Mouse (Mus musculus) forebrain, embryonic 16.5 days (tissue): ENCODE results near the gene Stk10. TPM values are rescaled to one million over a fixed set of nuclear protein-coding genes. Genes with fewer than 3 reads are reported as not detected.
"Not testable (repeated sequence)": the region's sequence is repeated elsewhere in the genome, so short reads cannot be mapped to it uniquely, and the experiment has no call there.

Source experiments
- ATAC-seq: fragments of 200-750 bp; cut with Nextera tagmentation; 2 replicates; pipeline ENCODE4 v1.8.0; 2017; ENCODE audit warnings: mild to moderate bottlenecking, moderate library complexity
- H3K27ac ChIP-seq: fragments of 300-500 bp; sonication (generic); 2 replicates; pipeline ENCODE4 v1.5.1; 2014; ENCODE audit warnings: low read length, control low read depth
- H3K27me3 ChIP-seq: fragments of 300-500 bp; sonication (generic); replicated peaks from 2 replicates; pipeline ENCODE4 v1.6.1; 2014; ENCODE audit warnings: low read length; ENCODE audit not compliant: control insufficient read depth, insufficient read depth
- H3K36me3 ChIP-seq: fragments of 300-500 bp; sonication (generic); 2 replicates; pipeline ENCODE4 v1.6.1; 2014; ENCODE audit not compliant: control insufficient read depth, insufficient read depth
- H3K4me1 ChIP-seq: fragments of 300-500 bp; sonication (generic); replicated peaks from 2 replicates; pipeline ENCODE4 v1.6.1; 2014; ENCODE audit warnings: low read length; ENCODE audit not compliant: control insufficient read depth, insufficient read depth
- H3K4me2 ChIP-seq: fragments of 300-500 bp; sonication (generic); 2 replicates; pipeline ENCODE4 v1.6.1; 2014; ENCODE audit warnings: mild to moderate bottlenecking, low read length, control low read depth
- H3K4me3 ChIP-seq: fragments of 300-500 bp; sonication (generic); replicated peaks from 2 replicates; pipeline ENCODE4 v1.5.1; 2014; ENCODE audit warnings: mild to moderate bottlenecking, low read length, control low read depth
- H3K9ac ChIP-seq: fragments of 300-500 bp; sonication (generic); replicated peaks from 2 replicates; pipeline ENCODE4 v1.6.1; 2014; ENCODE audit warnings: low read depth, low read length, control low read depth
- H3K9me3 ChIP-seq: fragments of 300-500 bp; sonication (generic); 2 replicates; pipeline ENCODE4 v1.6.1; 2016; ENCODE audit warnings: low read length; ENCODE audit not compliant: control insufficient read depth
- WGBS: fragments of 180-500 bp; shearing (Covaris S2); extraction: QIAGEN DNeasy Blood & Tissue Kit; methylation state at CpG from one replicate; pipeline ENCODE4 v1.1.7; 2014; 5-methylcytosine and 5-hydroxymethylcytosine counted together
- polyA plus RNA-seq: library from polyadenylated mRNA; unstranded; fragments of >200 nt; fragmentation: Nextera tagmentation; extraction: Ambion mirVana; gene quantifications from 2 replicates; pipeline ENCODE4 v1.2.1, GENCODE M21; 2015

Stk10 gene
- polyA plus RNA-seq, 1 experiment from 2014 or later = 2.8 TPM

GRCm38 (mm10) chr11:32498757-32499535 is 34.2 kb upstream of the Stk10 start:
- Histone ChIP-seq H3K4me1 (peaks cover 10% of the 10 kb centered on the region), H3K9ac (no peak overlapping the region), H3K27me3 (no peaks in the 10 kb centered on the region), H3K4me2 (no peak overlapping the region), H3K9me3 (no peaks in the 10 kb centered on the region), H3K36me3 (no peaks in the 10 kb centered on the region), H3K4me3 (no peak overlapping the region), H3K27ac (no peak overlapping the region)
- peak; percentile 58; the same call in 1 of the 2 replicates for ATAC-seq
- 58% methylated on average over 7 of the region's 7 CpGs for WGBS

DNA sequence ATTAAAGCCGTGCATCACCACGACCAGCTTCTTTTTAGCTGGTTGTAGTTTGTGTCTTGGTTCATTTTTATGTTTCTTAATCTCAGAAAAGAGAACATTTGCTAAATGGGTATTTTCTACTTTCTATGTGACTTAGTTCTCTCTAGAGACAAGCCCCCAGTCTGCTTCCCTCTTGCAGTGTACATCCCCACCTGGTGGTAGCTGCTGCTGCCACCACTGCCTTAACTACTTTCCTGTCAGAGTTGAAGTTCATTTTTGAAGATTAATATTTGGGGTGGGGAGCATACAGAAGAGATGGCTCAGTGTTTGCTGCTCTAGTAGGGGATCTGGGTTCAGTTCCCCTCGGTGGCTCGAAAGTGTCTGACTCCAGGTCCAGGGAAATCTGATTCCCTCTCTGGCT is 33.2 kb upstream of the Stk10 start:
- no peak overlapping the region for H3K9ac ChIP-seq
- no peaks in the 10 kb centered on the region for H3K36me3 ChIP-seq
- no peak overlapping the region for H3K4me2 ChIP-seq
- no peak overlapping the region for H3K4me3 ChIP-seq
- H3K27me3 ChIP-seq = no peaks in the 10 kb centered on the region
- no peak overlapping the region for H3K27ac ChIP-seq
- ATAC-seq = no peak
- H3K9me3 ChIP-seq = no peaks in the 10 kb centered on the region
- H3K4me1 ChIP-seq = peaks cover 10% of the 10 kb centered on the region
- 94% methylated on average over 4 of the region's 4 CpGs for WGBS

DNA sequence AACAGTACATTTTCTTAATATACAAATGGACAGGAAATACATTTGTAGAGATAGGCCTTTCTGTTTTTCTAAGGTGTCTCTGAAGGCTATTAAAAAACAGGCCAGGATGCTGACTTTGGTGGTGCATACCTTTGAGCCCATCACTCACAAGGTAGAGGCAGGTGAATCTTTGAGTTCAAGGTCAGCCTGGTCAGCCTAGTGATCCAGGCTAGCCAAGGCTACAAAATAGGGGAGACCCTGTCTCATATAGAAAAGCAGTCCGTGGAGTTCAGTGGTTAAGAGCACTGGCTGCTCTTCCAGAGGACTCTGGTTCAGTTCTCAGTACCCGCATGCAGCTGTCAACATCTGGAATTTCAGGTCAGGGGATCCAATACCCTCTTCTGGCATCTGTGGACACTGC is 29.4 kb upstream of the Stk10 start:
- 96% methylated on average over 2 of the region's 2 CpGs for WGBS
- Histone ChIP-seq H3K27ac (no peak overlapping the region), H3K9me3 (no peaks in the 10 kb centered on the region), H3K4me3 (no peak overlapping the region), H3K4me2 (no peak overlapping the region), H3K27me3 (no peaks in the 10 kb centered on the region), H3K36me3 (no peaks in the 10 kb centered on the region), H3K4me1 (peaks cover 4% of the 10 kb centered on the region), H3K9ac (no peak overlapping the region)
- ATAC-seq = no peak

DNA sequence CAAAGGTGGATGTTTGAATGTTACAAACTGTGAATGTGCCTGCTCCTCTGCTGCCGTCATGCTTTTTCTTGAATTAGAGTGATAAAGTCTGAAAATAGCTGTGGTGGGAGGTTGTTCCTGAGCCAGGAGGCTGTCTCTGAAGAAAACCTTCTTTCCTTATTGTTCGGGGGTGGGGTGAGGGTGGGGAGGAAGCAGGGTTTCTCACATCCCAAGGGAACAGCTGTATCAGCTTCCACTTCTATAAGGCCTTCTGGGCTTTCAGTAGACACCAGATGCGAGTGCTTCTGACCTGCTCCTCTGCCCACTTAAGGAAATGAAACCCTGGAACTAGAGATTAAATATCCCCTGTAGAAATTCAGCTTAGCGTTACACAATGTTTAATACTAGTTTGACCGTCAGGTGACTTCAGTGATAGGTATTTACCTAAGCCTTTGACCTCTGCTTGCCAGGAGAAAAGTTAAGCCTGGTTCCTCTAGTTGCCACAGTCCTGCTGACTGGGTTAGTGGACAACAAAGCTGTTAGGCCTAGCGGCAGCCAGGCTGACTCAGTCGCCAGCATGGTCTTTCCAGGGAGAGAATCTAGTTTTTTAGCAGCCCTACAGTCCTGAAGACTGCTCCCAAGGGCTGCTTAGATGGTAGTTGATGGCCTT is 27.9 kb upstream of the Stk10 start:
- Histone ChIP-seq H3K9ac (no peak overlapping the region), H3K9me3 (no peaks in the 10 kb centered on the region), H3K4me1 (no peaks in the 10 kb centered on the region), H3K4me2 (no peak overlapping the region), H3K4me3 (no peak overlapping the region), H3K27ac (no peak overlapping the region), H3K27me3 (no peaks in the 10 kb centered on the region), H3K36me3 (no peaks in the 10 kb centered on the region)
- ATAC-seq = no peak
- WGBS = 85% methylated on average over 7 of the region's 7 CpGs

GRCm38 (mm10) chr11:32510930-32511329 is 22.2 kb upstream of the Stk10 start:
- Histone ChIP-seq H3K4me2 (no peak overlapping the region), H3K27me3 (no peaks in the 10 kb centered on the region), H3K9me3 (no peaks in the 10 kb centered on the region), H3K27ac (no peak overlapping the region), H3K9ac (no peak overlapping the region), H3K4me3 (no peak overlapping the region), H3K36me3 (peaks cover under 1% of the 10 kb centered on the region; the same call in 1 of the 2 replicates), H3K4me1 (peaks cover under 1% of the 10 kb centered on the region; the same call in 1 of the 2 replicates)
- ATAC-seq = no peak
- WGBS = 70% methylated on average over 1 of the region's 1 CpGs

- H3K4me1 ChIP-seq, H3K9ac ChIP-seq, H3K27me3 ChIP-seq, H3K4me3 ChIP-seq, ATAC-seq, H3K27ac ChIP-seq, H3K36me3 ChIP-seq, H3K4me2 ChIP-seq, H3K9me3 ChIP-seq: not testable (repeated sequence)
- 96% methylated on average over 4 of the region's 5 CpGs for WGBS
These were observed 18.3 kb upstream of the Stk10 start for GRCm38 (mm10) chr11:32514853-32515252.

GRCm38 (mm10) chr11:32516091-32516490 is 17.0 kb upstream of the Stk10 start:
- Histone ChIP-seq H3K27me3 (no peaks in the 10 kb centered on the region), H3K4me3 (no peak overlapping the region), H3K4me1 (peaks cover 9% of the 10 kb centered on the region), H3K27ac (no peak overlapping the region; the same call in 1 of the 2 replicates), H3K36me3 (peaks cover 9% of the 10 kb centered on the region), H3K9ac (no peak overlapping the region), H3K4me2 (no peak overlapping the region), H3K9me3 (no peaks in the 10 kb centered on the region)
- WGBS = 75% methylated on average over 12 of the region's 12 CpGs
- no peak for ATAC-seq

DNA sequence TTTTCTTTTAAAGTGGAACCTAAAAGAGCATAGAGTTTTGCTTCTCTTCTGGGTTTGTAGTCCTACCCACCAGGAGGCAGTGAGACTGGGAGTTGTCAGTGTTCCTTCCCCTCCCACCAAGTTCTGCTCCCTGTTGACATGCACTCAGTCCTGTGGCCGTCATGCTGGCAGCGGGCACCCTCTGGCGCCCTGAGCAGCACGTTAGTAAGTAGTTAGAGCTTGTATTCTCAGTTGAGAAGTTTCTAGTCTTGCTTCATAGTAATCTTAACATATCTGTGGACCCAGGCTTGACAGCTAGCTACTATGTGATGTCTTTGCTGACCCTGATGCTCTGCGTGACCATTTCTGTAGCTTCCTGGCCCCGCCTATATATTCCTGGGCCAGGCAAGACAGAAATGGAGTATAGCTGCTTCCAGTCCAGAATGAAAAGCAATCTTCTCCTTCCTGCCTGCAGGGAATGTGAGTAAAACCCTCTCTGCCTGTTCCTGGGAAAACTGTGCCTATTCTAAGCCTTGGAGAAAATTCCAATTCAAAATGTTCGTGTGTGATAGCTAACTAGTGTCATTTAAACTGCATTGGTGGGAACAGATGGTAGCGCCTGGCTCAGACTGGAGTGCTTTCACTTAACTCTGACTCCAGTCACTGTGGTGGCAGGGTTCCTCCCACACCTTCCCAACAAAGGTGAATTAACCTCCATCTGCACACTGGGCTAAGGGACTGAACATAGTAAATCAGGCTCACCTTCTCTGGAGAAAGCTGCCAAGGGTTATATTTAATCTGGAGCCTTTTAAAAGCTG is 16.0 kb upstream of the Stk10 start:
- peak; percentile 73 for ATAC-seq
- H3K4me3 ChIP-seq = no peak overlapping the region
- peaks cover 9% of the 10 kb centered on the region for H3K36me3 ChIP-seq
- H3K9me3 ChIP-seq = no peaks in the 10 kb centered on the region
- no peaks in the 10 kb centered on the region for H3K27me3 ChIP-seq
- no peak overlapping the region for H3K9ac ChIP-seq
- H3K4me1 ChIP-seq = peaks cover 9% of the 10 kb centered on the region
- no peak overlapping the region for H3K4me2 ChIP-seq
- peak overlapping the region; percentile 78 for H3K27ac ChIP-seq
- 72% methylated on average over 8 of the region's 8 CpGs for WGBS

DNA sequence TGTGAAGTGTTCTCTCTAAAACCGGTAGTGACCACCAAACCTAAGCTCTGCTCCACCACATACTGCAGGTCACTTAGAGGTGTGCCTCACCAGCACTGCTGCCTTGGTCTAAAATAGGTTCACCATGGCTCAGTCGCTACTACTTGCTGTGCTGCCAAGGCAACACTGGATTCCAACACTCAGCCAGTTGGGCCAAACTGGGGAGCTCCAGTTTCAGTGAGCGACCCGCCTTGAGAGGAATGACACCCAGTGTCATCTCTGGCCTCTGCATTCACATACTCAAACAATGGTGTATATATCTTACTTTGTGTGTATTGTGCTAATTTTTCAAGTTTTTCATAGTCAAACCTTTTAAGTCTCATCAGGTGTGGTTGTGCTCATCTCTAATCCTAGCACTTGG is 14.3 kb upstream of the Stk10 start:
- WGBS = 94% methylated on average over 4 of the region's 4 CpGs
- H3K4me2 ChIP-seq = no peak overlapping the region
- ATAC-seq = no peak

More for the DNA sequence above, 14.3 kb upstream of the Stk10 start:
- Histone ChIP-seq H3K9me3 (no peaks in the 10 kb centered on the region), H3K27ac (no peak overlapping the region), H3K9ac (no peak overlapping the region), H3K4me1 (peaks cover 9% of the 10 kb centered on the region), H3K27me3 (no peaks in the 10 kb centered on the region), H3K4me3 (no peak overlapping the region), H3K36me3 (peaks cover 9% of the 10 kb centered on the region)
